Mouse (Mus musculus): Measurements from ENCODE around the gene Dop1b.

Dop1b gene

DNA sequence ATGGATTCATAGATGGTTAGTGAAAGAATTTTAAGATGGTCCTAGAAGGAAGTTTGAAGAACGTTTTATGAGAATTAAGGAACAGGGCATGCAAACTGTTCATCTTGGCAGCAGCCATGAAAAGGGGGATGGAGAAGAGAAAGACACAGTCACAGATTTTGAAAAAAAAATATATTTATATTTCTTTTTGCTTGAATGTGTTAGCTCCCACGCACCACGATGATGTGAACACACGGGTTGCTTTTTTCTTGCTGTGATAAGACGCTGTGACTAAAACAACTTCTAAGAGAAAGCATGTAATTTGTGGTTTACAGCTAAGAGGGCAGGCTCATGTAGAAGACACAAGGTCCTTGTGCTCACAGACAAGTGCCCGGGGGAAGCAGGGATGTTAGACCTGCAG lies 115.2 kb downstream of the Dop1b start:
- CTCF ChIA-PET: interaction anchor here (0.7 kb wide), 1 partner anchor 12 kb away, joined by 3 read pairs; no protein-coding TSS in a partner anchor

DNA sequence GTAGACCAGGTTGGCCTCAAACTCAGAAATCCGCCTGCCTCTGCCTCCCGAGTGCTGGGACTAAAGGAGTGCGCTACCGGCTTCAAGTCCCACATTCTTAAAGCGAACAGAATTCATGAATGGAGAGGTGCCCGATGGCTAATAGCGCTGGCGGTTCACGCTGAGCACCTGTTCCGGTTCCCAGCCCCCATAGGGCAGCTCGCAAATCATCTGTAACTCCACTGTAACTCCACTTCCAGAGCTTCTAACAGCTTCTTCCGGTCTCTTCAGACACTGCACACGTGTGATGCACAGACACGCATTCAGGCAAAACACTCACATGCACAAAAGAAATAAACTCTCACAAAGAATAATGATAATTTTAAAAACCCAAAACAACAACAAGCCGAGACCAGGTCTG lies 117.8 kb downstream of the Dop1b start:
- CTCF ChIA-PET: interaction anchor here (0.8 kb wide), 1 partner anchor 116 kb away, joined by 16 read pairs; no protein-coding TSS in a partner anchor

DNA sequence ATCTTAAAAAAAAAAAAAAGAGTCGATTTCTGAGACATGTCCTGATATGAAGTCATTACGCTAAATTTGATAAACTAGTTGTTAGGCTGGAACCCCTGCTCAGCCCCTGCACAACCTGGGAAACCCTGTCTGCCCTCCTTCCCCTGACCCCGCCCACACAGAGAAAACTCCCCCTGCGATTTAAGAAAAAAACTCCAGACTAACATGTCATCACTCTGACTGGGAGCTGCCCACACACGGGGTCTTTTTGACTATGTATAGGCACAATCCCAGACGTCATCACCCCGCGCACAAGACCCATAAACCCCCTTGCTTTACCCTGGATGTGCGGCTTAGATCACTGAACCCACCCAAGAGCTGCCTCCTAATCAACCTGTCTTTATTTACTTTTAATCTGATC lies 118.4 kb downstream of the Dop1b start:
- CTCF ChIA-PET: interaction anchor here (0.8 kb wide), 1 partner anchor 117 kb away, joined by 16 read pairs; no protein-coding TSS in a partner anchor

DNA sequence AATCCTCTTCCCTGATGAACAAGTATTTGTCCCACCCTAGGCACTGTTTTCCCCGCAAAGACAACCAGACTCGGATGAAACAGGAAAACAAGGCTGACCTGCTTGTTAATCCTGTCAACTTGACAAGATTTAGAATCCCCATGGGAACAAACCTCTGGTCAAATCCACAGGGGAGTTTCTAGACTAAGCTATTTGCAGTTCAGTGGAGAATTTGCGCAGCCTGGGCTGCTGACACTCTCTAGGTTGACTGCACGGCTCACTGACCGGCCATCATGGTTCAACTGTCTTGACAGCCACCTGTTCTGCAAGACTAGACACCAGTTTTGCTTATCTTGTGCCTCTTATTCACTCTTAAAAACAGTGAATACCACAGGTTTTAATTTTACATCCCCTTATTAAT lies 119.2 kb downstream of the Dop1b start:
- CTCF ChIA-PET: no interaction called here

DNA sequence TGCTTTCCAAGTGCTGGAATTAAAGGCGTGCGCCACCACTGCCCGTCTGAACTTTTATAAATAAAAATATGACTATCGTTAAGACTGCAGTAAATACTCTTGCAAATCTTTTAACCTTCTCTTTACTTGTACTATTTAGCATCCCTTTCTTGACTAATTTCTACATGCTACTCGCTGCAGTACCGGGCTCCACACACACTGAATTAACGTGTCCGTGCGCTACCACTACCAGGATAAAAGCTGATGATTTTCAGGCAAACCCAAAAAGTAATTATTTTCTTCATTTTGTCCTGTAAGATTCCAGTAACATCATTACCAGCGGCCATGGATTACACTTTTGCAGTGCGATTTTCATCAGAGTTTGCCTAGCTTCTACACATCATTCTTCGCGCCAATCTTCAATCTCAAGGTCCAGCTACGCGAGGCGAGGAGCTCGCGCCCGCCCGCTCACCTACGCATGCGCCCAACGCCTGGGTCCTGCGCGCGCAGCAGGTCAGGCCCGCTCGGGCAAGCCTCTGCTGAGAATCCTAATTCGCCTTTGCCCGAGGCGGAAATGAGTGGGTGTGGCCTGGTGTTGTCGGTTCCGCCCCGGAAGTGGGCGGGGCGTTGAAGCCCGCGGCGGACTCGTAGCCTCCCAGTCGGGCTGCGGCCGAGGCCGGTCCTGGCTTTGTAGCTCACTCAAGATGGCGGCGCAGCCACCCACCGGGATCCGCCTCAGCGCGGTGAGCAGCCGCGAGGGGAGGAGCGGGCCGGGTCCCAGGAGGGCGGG lies 120.1 kb downstream of the Dop1b start, which contains the start of gene Morc3:
TSS of gene Morc3 (plus strand) at position 495 of the 769 bp plus-strand sequence.
- CTCF ChIA-PET: interaction anchor here (0.5 kb wide), 1 partner anchor 40 kb away, joined by 6 read pairs; no protein-coding TSS in a partner anchor

DNA sequence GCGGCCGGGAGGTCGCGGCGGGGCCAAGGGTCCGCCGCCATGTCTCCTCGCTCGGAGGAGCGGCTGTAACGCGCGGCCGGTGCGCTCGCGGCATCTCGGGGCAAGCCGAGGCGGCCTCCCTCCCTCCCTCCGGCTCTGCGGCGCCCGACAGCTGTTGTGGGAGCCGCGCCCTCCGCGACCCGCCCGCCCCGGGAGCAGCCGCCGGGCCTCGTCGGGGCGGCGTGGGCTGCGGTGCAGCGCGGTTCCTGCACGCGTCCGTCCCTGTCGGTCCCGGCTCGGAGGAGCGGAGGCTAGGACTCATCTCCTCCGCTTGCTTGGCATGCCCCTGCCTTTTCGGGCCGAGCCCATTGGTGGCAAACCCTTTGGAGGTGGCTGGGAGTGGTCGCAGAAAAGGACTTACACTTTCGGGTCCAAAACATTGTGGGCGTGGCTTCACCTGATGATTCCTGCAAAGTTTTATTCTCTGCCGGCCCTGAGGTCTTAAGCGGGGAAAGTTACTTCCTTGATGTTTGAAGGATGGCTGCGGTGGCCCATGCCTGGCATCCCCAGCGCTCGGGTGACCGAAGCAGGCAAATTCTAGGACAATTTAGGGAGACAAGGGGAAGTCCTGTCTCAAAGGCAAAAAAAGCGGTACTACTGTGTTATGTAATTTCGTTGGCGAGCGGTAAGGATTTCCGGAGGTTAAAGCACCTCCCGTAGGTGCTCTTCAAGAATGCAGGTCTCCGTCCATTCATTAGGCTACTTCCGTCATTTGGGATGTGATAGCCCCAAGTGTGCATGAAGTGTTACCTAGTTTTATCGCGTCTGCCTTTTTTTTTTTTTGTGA lies 121.0 kb downstream of the Dop1b start:
- CTCF ChIA-PET: no interaction called here

DNA sequence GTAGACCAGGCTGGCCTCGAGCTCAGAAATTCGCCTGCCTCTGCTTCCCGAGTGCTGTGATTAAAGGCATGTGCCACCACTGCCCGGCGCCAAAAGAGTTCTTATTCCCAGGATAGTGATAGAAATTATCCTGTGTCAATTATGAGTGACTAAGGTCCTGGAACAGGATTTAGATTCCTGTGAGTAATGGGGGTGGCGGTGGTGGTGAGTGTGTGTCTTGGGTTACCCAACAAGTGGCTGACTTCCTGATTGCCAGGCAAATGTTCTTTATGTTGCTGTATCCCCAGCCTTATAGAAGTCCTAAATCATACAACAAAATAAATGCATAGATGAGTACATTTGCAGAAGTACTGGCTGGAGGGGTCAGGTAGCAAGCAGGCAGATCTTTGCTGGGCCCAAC lies 121.8 kb downstream of the Dop1b start:
- CTCF ChIA-PET: interaction anchor here (0.6 kb wide), 1 partner anchor 29 kb away, joined by 3 read pairs; no protein-coding TSS in a partner anchor

DNA sequence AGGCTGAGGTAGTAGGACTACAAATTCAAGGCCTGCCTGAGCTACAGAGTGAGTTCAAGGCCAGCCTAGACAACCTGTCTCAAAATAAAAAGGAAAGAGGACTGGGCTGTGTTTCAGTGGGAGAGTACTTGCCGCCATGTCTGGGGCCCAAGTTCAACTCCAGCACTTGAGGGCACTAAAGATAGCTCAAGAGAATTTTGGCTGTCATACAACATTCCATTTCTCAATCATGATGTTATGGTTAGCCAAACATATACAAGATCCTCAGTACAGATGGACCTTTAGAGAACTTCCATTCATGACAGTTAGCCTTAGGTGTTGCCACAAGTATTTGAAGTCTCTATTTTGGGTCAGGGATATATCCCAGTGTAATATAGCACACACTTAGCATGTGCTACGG lies 122.4 kb downstream of the Dop1b start:
- CTCF ChIA-PET: interaction anchor here (0.6 kb wide), 1 partner anchor 28 kb away, joined by 3 read pairs; no protein-coding TSS in a partner anchor

DNA sequence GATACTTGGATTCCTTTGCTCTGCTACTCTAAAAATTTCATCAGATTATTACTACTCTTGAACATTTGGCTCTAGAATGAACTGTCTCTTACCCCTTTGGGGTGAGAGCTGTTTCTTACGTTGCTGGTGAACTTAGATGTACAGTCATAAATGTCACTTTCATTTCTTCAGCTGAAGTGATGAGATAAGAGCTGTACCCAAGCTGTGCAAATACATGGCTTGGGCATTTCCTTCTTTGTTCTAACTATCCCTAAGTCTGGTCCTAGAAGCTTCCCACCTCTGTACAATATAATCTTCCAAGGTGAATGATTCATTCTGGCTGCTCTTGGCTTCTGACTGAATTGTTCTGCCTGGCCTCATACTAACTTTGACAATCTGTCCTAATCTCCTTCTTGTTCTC lies 127.3 kb downstream of the Dop1b start:
- CTCF ChIA-PET: interaction anchor here (0.5 kb wide), 1 partner anchor 12 kb away, joined by 3 read pairs; no protein-coding TSS in a partner anchor

DNA sequence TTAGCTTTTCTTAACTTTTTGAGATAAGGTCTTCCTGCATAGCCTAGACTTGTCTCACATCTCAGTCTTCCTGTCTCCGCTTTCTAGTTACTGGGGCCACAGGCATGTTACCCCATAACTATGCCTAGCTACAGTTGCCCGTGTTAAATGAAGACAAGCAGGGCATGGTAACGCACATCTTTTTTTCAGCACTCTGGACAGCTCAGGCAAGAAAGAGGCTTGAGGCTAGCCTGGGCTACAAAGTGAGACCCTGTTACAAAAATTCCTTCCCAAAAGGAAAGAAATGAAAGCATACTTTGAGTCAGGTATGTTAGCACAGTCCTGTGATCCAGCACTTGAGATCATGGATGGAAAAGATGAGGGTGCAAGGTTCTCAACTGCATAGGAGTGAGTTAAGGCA lies 138.8 kb downstream of the Dop1b start:
- CTCF ChIA-PET: no interaction called here

DNA sequence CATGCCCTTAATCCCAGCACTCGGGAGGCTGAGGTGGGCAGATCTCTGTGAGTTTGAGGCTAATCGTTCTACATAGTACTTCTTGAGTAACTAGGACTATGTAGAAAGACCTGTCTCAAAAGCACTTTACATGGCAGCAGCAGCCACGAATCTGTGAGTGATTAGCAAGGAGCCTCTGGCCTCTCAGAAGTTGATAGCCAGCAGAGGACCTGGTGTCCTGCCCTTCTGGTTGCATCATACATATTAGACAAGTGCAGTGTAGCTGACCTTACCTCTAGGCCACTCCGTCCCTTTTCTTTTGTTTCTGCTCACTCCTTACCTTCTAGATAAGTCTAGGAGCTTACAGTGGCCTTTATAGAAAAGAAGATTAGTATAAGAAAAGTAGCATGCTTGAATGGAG lies 148.3 kb downstream of the Dop1b start:
- CTCF ChIA-PET: no interaction called here

All from spleen, embryonic (tissue).